Mouse (Mus musculus): ENCODE measurements around the gene Rdh11. TPM values are rescaled to one million over a fixed set of nuclear protein-coding genes. Genes with fewer than 3 reads are reported as not detected.
A peak's percentile ranks its signal among the peaks of the same experiment; 100 is the strongest.

The Rdh11 gene
- polyA plus RNA-seq, 1 experiment from 2014 or later, result 30.0 TPM

- DNase-seq (ENCODE audit: low spot score) (no peak), ATAC-seq (ENCODE audit: low FRiP score) (no peak)
- no peak overlapping the region for H3K4me2 ChIP-seq (replicated peaks; ENCODE audit: low read depth, low read length)
- H3K27ac ChIP-seq (ENCODE audit: low read depth, low read length), result no peak overlapping the region
- H3K36me3 ChIP-seq (ENCODE audit: control insufficient read depth, insufficient read depth, low read length), result no peaks in the 10 kb centered on the region
- no peak overlapping the region for H3K4me3 ChIP-seq (ENCODE audit: low read depth, low read length)
- H3K27me3 ChIP-seq (ENCODE audit: control insufficient read depth, insufficient read depth, low read length), result peaks cover 25% of the 10 kb centered on the region
- no peaks in the 10 kb centered on the region for H3K9me3 ChIP-seq (ENCODE audit: control insufficient read depth, low read length)
- 43% methylated on average over 8 of the region's 8 CpGs for WGBS
- peaks cover 2% of the 10 kb centered on the region; the same call in 1 of the 2 replicates for H3K4me1 ChIP-seq (replicated peaks; ENCODE audit: control insufficient read depth, insufficient read depth, low read length)
- H3K9ac ChIP-seq (ENCODE audit: low read depth, low read length), result no peak overlapping the region
Measured at GRCm38 (mm10) chr12:79134676-79135075, 57.4 kb downstream of the Rdh11 start.

DNA sequence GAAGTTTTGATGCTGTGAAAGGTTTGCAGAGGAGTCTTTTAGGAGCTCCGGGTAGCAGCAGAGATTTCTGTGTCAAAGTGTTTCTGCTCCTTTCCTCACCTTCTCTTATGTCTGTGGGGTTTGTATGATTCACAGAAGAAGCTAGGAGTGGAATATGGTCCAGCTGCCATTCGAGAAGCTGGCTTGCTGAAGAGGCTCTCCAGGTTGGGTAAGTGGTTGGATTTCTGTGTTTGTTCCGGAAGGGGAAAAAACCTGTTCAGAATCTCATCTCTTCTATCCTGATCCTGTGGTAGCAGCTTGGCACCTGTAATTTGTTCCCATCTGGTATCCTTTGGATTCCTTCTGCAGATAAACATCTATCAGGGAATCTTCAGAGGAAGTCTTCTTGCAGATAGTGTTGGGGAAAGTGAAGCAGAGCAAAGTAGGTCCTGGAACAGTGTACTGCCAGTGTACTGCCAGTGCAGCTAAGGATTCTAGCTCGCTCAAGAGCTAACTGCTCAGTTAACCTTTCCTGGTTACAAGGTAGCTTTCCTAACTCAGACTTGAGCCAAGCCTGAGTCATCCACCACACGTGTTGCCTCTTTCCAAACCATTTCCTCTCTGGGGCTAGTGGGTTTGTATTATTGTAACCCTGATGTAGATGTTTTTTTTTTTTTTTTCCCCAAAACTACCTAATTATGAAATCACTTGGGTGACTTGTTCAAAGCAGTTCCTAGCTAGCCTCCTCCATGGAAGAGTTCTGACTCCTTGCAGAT is 60.2 kb downstream of the Rdh11 start:
- DNase-seq (ENCODE audit: low spot score) (peak; percentile 8), ATAC-seq (ENCODE audit: low FRiP score) (no peak)
- no peak overlapping the region for H3K27ac ChIP-seq (ENCODE audit: low read depth, low read length)
- H3K9ac ChIP-seq (ENCODE audit: low read depth, low read length), result no peak overlapping the region
- H3K9me3 ChIP-seq (ENCODE audit: control insufficient read depth, low read length), result no peaks in the 10 kb centered on the region
- WGBS, result 23% methylated on average over 5 of the region's 5 CpGs
- H3K4me2 ChIP-seq (replicated peaks; ENCODE audit: low read depth, low read length), result peak overlapping the region; percentile 69; the same call in 1 of the 2 replicates
- no peaks in the 10 kb centered on the region for H3K36me3 ChIP-seq (ENCODE audit: control insufficient read depth, insufficient read depth, low read length)
- peaks cover 25% of the 10 kb centered on the region for H3K27me3 ChIP-seq (ENCODE audit: control insufficient read depth, insufficient read depth, low read length)
- H3K4me1 ChIP-seq (replicated peaks; ENCODE audit: control insufficient read depth, insufficient read depth, low read length), result peaks cover 2% of the 10 kb centered on the region; the same call in 1 of the 2 replicates
- H3K4me3 ChIP-seq (ENCODE audit: low read depth, low read length), result peak overlapping the region; percentile 36

- Histone ChIP-seq H3K9ac (ENCODE audit: low read depth, low read length) (peak overlapping the region; percentile 45; the same call in 1 of the 2 replicates), H3K36me3 (ENCODE audit: control insufficient read depth, insufficient read depth, low read length) (no peaks in the 10 kb centered on the region), H3K4me3 (ENCODE audit: low read depth, low read length) (peak overlapping the region; percentile 36), H3K9me3 (ENCODE audit: control insufficient read depth, low read length) (no peaks in the 10 kb centered on the region), H3K4me2 (replicated peaks; ENCODE audit: low read depth, low read length) (peak overlapping the region; percentile 69), H3K27ac (ENCODE audit: low read depth, low read length) (no peak overlapping the region), H3K4me1 (replicated peaks; ENCODE audit: control insufficient read depth, insufficient read depth, low read length) (peaks cover 2% of the 10 kb centered on the region; the same call in 1 of the 2 replicates), H3K27me3 (ENCODE audit: control insufficient read depth, insufficient read depth, low read length) (peaks cover 25% of the 10 kb centered on the region)
- ATAC-seq (ENCODE audit: low FRiP score), result no peak
- WGBS, result 1% methylated on average over 22 of the region's 22 CpGs
- peak; percentile 57 for DNase-seq (ENCODE audit: low spot score)
Measured at GRCm38 (mm10) chr12:79131178-79131675, 60.9 kb downstream of the Rdh11 start.

DNA sequence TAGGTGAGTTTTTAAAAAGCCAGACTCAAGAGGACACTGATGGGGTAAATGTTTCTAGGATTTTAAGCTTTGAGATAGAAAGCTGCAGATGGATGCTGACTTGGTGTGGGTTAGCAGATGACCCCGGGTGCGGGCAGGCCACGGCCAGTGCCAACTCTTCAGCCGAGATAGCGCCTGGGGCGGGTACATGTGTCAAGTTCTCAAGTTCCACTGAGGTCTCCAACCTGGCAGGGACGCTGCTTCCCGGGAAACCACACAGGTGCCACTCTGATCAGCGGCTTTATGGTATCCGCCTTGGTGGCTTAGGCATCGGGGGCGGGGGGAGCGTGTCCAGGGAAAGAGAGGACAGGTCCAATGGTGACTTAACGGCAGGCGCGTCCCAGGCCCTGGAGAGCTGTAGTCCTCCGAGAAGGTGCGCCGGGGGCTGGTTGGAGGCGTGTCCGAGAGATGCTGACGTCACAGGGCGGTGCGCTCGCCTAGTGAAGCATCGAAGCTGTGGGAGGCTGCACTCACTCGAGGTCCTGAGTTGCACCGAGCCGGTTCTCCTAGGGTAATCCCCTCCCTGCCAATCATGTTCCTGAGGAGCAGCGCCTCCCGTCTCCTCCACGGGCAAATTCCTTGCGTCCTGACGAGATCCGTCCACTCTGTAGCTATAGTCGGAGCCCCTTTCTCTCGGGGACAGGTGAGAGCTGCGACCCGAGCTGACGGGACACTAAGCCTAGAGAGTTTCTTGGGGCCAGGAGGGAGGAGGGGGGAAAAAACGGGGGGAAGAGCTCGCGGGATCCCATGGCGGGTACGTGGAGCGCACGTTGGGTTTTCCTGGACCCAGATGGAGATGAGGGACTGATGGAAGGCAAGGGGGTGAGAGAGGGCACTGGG is 61.6 kb downstream of the Rdh11 start, which contains the start of gene Arg2:
Gene Arg2, plus strand, starts transcription at position 479 of the 879 bp plus-strand sequence.
- under 1% methylated on average over 47 of the region's 47 CpGs for WGBS
- no peaks in the 10 kb centered on the region for H3K9me3 ChIP-seq (ENCODE audit: control insufficient read depth, low read length)
- ATAC-seq (ENCODE audit: low FRiP score) (peak; percentile 94), DNase-seq (ENCODE audit: low spot score) (peak; percentile 82)
- H3K27ac ChIP-seq (ENCODE audit: low read depth, low read length), result no peak within 1 kb of the TSS
- peaks cover 25% of the 10 kb centered on the region for H3K27me3 ChIP-seq (ENCODE audit: control insufficient read depth, insufficient read depth, low read length)
- H3K9ac ChIP-seq (ENCODE audit: low read depth, low read length), result peak within 1 kb of the TSS; percentile 45; the same call in 1 of the 2 replicates
- peak within 1 kb of the TSS; percentile 36 for H3K4me3 ChIP-seq (ENCODE audit: low read depth, low read length)
- H3K4me2 ChIP-seq (replicated peaks; ENCODE audit: low read depth, low read length), result peak within 1 kb of the TSS; percentile 69
- H3K36me3 ChIP-seq (ENCODE audit: control insufficient read depth, insufficient read depth, low read length), result no peaks in the 10 kb centered on the region
- peaks cover 2% of the 10 kb centered on the region; the same call in 1 of the 2 replicates for H3K4me1 ChIP-seq (replicated peaks; ENCODE audit: control insufficient read depth, insufficient read depth, low read length)

Other genes with a start within 250 kb of the Rdh11 start
- 7.5 and 8.8 TPM in 2 replicates for gene Tmem229b, start 184.7 kb downstream of the Rdh11 start, polyA plus RNA-seq (2014; fragmentation: Nextera tagmentation; extraction: Ambion mirVana)
- gene Plekhh1, start 163.1 kb downstream of the Rdh11 start, polyA plus RNA-seq (2014; fragmentation: Nextera tagmentation; extraction: Ambion mirVana), result 4.3 and 4.7 TPM in 2 replicates
- 26.3 and 30.1 TPM in 2 replicates for gene Pigh, start 102.6 kb downstream of the Rdh11 start, polyA plus RNA-seq (2014; fragmentation: Nextera tagmentation; extraction: Ambion mirVana)
- gene Arg2, start 61.5 kb downstream of the Rdh11 start, polyA plus RNA-seq (2014; fragmentation: Nextera tagmentation; extraction: Ambion mirVana), result 7.9 and 8.3 TPM in 2 replicates
- 119 and 121 TPM in 2 replicates for gene Vti1b, start 19.6 kb downstream of the Rdh11 start, polyA plus RNA-seq (2014; fragmentation: Nextera tagmentation; extraction: Ambion mirVana)
- gene Rdh12, start 16.6 kb upstream of the Rdh11 start, polyA plus RNA-seq (2014; fragmentation: Nextera tagmentation; extraction: Ambion mirVana), result 0.88 and 1.5 TPM in 2 replicates
- gene Zfyve26, start 104.0 kb upstream of the Rdh11 start, polyA plus RNA-seq (2014; fragmentation: Nextera tagmentation; extraction: Ambion mirVana), result 13.7 and 17.0 TPM in 2 replicates
- gene Rad51b, start 105.0 kb upstream of the Rdh11 start, polyA plus RNA-seq (2014; fragmentation: Nextera tagmentation; extraction: Ambion mirVana), result 4.9 and 6.5 TPM in 2 replicates